Mouse (Mus musculus): ENCODE results near the gene Kcnab1.

Gene Kcnab1

GRCm38 (mm10) chr3:65316738-65317137 is 207.6 kb downstream of the Kcnab1 start:
- DNase-seq (ENCODE audit: low spot score), result no peak

GRCm38 (mm10) chr3:65317876-65318537 is 208.8 kb downstream of the Kcnab1 start:
- DNase-seq (ENCODE audit: low spot score), result no peak

- DNase-seq (ENCODE audit: low spot score), result no peak
Observed at GRCm38 (mm10) chr3:65319248-65320008, 210.2 kb downstream of the Kcnab1 start.

- no peak for DNase-seq (ENCODE audit: low spot score)
Observed at GRCm38 (mm10) chr3:65320990-65321389, 211.8 kb downstream of the Kcnab1 start.

GRCm38 (mm10) chr3:65321981-65322779 is 213.0 kb downstream of the Kcnab1 start:
- DNase-seq (ENCODE audit: low spot score), result no peak

GRCm38 (mm10) chr3:65325254-65325653 is 216.1 kb downstream of the Kcnab1 start:
- DNase-seq (ENCODE audit: low spot score), result no peak

- no peak for DNase-seq (ENCODE audit: low spot score)
Observed at GRCm38 (mm10) chr3:65328814-65329213, 219.6 kb downstream of the Kcnab1 start.

GRCm38 (mm10) chr3:65337835-65338464 is 228.8 kb downstream of the Kcnab1 start:
- no peak for DNase-seq (ENCODE audit: low spot score)

GRCm38 (mm10) chr3:65340173-65340951 is 231.2 kb downstream of the Kcnab1 start:
- DNase-seq (ENCODE audit: low spot score), result no peak

GRCm38 (mm10) chr3:65346176-65346575 is 237.0 kb downstream of the Kcnab1 start:
- no peak for DNase-seq (ENCODE audit: low spot score)

- DNase-seq (ENCODE audit: low spot score), result no peak
Observed at GRCm38 (mm10) chr3:65352278-65353127, 243.3 kb downstream of the Kcnab1 start.

GRCm38 (mm10) chr3:65353263-65354037 is 244.3 kb downstream of the Kcnab1 start:
- no peak for DNase-seq (ENCODE audit: low spot score)

GRCm38 (mm10) chr3:65355479-65355878 is 246.3 kb downstream of the Kcnab1 start:
- DNase-seq (ENCODE audit: low spot score), result no peak

GRCm38 (mm10) chr3:65358275-65358674 is 249.1 kb downstream of the Kcnab1 start:
- DNase-seq (ENCODE audit: low spot score), result no peak

GRCm38 (mm10) chr3:65358841-65359240 is 249.7 kb downstream of the Kcnab1 start:
- no peak for DNase-seq (ENCODE audit: low spot score)

GRCm38 (mm10) chr3:65360163-65360969 is 251.2 kb downstream of the Kcnab1 start:
- no peak for DNase-seq (ENCODE audit: low spot score)

GRCm38 (mm10) chr3:65363438-65363837 is 254.3 kb downstream of the Kcnab1 start:
- DNase-seq (ENCODE audit: low spot score), result no peak

- no peak for DNase-seq (ENCODE audit: low spot score)
Observed at GRCm38 (mm10) chr3:65365184-65365583, 256.0 kb downstream of the Kcnab1 start.

Measured in ovary, postnatal 10 days (tissue).